Mouse (Mus musculus) heart, postnatal 14 days (tissue): Measurements from ENCODE around the gene Ociad2. TPM values are rescaled to one million over a fixed set of nuclear protein-coding genes. Genes with fewer than 3 reads are reported as not detected.

Experiments
- total RNA-seq, 2 experiments: library from RNA; stranded (reverse); gene quantifications; 2 replicates each; pipeline ENCODE4 v1.2.3; 2021

Gene Ociad2
- total RNA-seq, 2 experiments from 2014 or later: 6.7 to 8.6 TPM

Other genes with a start within 250 kb of the Ociad2 start
- 10 to 100 TPM; 45.9 to 50.9 TPM for gene Fryl, start 84.4 kb downstream of the Ociad2 start, total RNA-seq
- 100 to 1,000 TPM; 239 to 245 TPM for gene Ociad1, start 48.2 kb downstream of the Ociad2 start, total RNA-seq
- not detected for gene Cwh43, start 65.0 kb upstream of the Ociad2 start, total RNA-seq
- gene Dcun1d4, start 140.0 kb upstream of the Ociad2 start, total RNA-seq: 10 to 100 TPM; 15.1 to 17.9 TPM